Mouse (Mus musculus): Measurements from ENCODE around the gene Golph3.

The Golph3 gene

DNA sequence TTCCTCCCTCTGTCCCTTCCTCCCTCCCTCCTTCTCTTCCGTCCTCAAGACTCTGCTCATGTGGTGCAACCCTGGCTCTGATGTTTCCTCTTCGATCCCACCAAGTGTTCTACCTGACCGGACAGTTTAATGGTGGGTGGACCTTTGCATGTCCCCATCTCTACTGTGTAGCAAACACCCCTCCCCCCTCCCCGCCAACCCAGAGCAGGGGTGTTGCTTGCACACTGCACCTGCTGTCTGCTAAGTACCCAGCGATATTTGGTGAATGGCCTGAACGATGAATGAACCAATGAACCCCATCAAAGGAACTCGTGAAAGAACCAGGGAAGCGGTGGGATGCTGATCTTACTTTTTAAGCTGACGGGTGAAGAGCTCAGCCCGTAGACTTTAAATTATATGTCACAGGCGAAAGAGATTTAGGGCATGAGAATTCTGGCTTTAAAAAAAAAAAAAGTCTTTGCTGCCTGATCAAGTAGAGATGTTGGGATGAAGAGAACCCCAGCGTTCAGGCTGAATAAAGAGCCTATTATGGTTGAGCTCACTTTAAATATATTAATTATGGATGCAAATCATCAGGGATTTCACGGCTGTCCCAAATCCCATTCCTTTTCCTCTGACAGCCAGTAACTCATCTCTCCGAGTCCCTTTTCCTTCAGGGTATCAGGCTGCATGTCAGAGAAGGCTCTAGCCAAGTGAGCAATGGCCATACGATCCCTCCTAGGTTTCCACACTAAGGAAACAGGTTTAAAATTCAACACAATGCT is 67.7 kb downstream of the Golph3 start:
- DNase-seq = no peak

DNA sequence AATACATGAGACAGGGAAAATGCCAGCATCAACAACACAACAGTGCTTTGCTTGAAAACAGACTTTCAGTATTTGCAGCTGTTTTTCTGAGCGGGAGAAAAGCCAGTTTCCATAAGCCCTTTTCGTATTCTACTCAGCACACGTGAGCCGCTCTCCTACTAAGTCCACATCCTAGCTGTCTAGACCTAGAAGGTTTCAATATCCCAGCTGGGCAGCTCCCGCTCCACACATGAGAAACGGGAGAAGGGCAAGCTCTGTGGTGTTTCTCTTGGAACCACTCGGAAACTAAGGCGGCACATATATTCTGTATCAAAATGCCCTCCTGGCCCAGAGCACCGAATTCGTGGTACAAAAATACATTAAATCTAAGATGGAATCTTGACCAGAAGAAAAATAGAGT is 73.5 kb downstream of the Golph3 start:
- DNase-seq = no peak

DNA sequence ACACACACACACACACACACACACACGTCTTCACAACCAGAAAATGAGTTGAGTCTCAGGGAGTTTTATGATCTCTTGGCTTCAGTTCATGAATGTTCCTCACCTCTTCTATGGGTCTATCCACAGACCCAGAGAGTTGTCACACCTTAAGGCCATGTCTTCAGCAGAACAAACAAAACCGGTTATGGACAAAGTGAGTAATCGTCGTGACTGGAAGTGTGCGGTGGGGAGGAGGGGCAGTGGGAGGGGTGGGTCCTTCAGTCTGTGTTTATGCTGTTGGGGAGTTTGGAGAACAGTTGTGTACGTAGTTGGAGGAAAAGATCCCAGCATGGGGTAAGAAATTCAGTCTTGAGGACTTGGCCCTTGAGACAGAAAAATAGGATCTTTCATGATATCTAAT is 75.8 kb downstream of the Golph3 start:
- no peak for DNase-seq
